Mouse (Mus musculus) mature B cell (primary cell): ENCODE results near the gene Rhox7a.
"Not testable (repeated sequence)": the region's sequence is repeated elsewhere in the genome, so short reads cannot be mapped to it uniquely, and the experiment has no call there.

Experiments used
- in situ Hi-C: fragments of 300-500 bp; cut with MboI; formaldehyde crosslinking; loops from 2 replicates; pipeline ENCODE4 v1.14.3; 2019

The Rhox7a gene

GRCm38 (mm10) chrX:37831386-37831785 lies at the start of gene Rhox7a:
Gene Rhox7a (plus strand): TSS chrX:37831686.
- in situ Hi-C loops = not testable (repeated sequence)

GRCm38 (mm10) chrX:37807286-37808080 lies 24.0 kb upstream of the Rhox7a start:
- in situ Hi-C loops = no loop called here

- in situ Hi-C loops = no loop called here
Measured at GRCm38 (mm10) chrX:37809396-37809795, 22.1 kb upstream of the Rhox7a start.

DNA sequence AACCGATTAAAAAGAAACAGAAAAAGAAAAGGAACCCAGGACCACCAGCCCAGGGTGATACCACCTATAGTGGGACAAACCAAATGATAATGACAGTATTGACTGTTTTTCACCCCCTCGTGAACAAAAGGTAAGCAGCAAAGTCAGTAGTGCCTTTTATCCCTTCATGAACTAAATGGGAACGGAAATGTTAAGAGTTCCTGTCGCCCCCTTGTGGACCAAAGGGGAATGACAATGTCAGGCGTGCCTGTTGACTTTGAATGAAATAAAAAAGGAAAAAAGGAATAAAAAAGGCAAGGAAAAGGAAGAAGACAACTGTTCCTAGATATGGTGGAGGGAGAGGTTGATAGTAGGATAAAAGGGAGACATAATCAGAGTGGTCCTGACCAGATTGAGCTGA lies 20.3 kb upstream of the Rhox7a start:
- in situ Hi-C loops = no loop called here

DNA sequence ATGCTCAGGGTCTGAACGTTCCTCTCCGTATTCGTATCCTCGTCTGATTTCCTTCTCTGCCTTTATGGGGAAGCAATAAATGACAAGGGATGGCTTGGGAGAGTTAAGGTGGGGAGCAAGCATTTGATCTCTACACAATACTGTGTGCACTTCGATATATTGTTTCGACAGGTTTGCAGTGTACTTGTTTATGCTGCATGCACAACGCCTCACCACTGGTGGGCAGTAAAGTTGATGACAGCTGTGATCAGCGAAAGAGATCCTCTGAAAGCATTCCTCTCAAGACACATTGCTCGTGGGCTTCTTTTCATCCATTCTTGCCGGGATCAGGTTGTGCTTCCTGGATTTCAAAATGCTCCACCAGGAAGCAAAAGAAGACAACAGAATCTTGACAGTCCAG lies 15.8 kb upstream of the Rhox7a start:
- in situ Hi-C loops = no loop called here

- in situ Hi-C loops = not testable (repeated sequence)
Measured at GRCm38 (mm10) chrX:37826610-37827009, 4.9 kb upstream of the Rhox7a start, which contains the start of gene Rhox6. Gene Rhox6 (plus strand): TSS chrX:37826910.

- in situ Hi-C loops = no loop called here
Measured at GRCm38 (mm10) chrX:37871641-37872040, 40.2 kb downstream of the Rhox7a start.

DNA sequence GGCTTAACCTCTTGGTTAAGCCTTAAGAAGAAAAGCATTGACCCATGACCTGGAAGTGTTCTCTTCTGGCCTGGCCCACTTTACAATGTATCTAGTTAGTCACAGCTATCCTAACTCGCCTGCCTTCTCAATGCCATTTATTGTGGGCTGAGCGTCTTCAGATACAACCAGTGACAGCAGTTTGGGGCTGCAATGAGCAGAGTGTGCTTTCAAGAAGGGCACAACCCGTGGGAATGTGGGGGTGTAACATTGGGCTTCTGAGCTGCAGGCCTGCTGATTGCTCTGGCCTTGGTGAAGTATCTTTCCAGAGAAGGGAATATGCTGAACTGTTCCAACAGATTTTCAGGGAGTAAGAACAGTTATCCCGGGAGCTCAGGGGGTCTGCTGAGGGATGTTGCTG lies 47.4 kb downstream of the Rhox7a start, which contains the start of gene Rhox8:
Gene Rhox8 (minus strand): TSS at position 101 of the 400 bp plus-strand sequence.
- in situ Hi-C loops = no loop called here
